Mouse (Mus musculus) adrenal gland, adult (tissue): ENCODE measurements around the gene Pla2g5.

Source experiments
- DNase-seq, 2 experiments: peaks; one replicate each; pipeline ENCODE4 v3.0.0; 2022 to 2023; ENCODE audit warnings: low spot score in 1 of 2; ENCODE audit not compliant: inconsistent age in 2 of 2

Pla2g5 gene

GRCm38 (mm10) chr4:138752603-138753002, 110.7 kb downstream of the Pla2g5 start:
- DNase-seq: no peak
